Mouse (Mus musculus) neural tube, embryonic 12.5 days (tissue): ENCODE measurements around the gene Snx9. TPM values are rescaled to one million over a fixed set of nuclear protein-coding genes. Genes with fewer than 3 reads are reported as not detected.
A peak's percentile ranks its signal among the peaks of the same experiment; 100 is the strongest.

Experiments used
- ATAC-seq: fragments of 200-750 bp; cut with Nextera tagmentation; 2 replicates; pipeline ENCODE4 v1.8.0; 2017; ENCODE audit warnings: low read depth, mild to moderate bottlenecking, moderate TSS enrichment, moderate library complexity; ENCODE audit not compliant: low FRiP score
- H3K27ac ChIP-seq: fragments of 300-500 bp; sonication (generic); 2 replicates; pipeline ENCODE4 v1.5.1; 2016
- H3K27me3 ChIP-seq: fragments of 300-500 bp; sonication (generic); replicated peaks from 2 replicates; pipeline ENCODE4 v1.6.1; 2016; ENCODE audit warnings: mild to moderate bottlenecking
- H3K36me3 ChIP-seq: fragments of 300-500 bp; sonication (generic); 2 replicates; pipeline ENCODE4 v1.6.1; 2016; ENCODE audit warnings: mild to moderate bottlenecking
- H3K4me1 ChIP-seq: fragments of 300-500 bp; sonication (generic); 2 replicates; pipeline ENCODE4 v1.6.1; 2016
- H3K4me2 ChIP-seq: fragments of 300-500 bp; sonication (generic); replicated peaks from 2 replicates; pipeline ENCODE4 v1.6.1; 2016; ENCODE audit warnings: mild to moderate bottlenecking
- H3K4me3 ChIP-seq: fragments of 300-500 bp; sonication (generic); 2 replicates; pipeline ENCODE4 v1.5.1; 2016
- H3K9ac ChIP-seq: fragments of 300-500 bp; sonication (generic); 2 replicates; pipeline ENCODE4 v1.6.1; 2016; ENCODE audit warnings: mild to moderate bottlenecking
- H3K9me3 ChIP-seq: fragments of 300-500 bp; sonication (generic); 2 replicates; pipeline ENCODE4 v1.6.1; 2016; ENCODE audit warnings: mild to moderate bottlenecking
- WGBS: fragments of 180-500 bp; shearing (Covaris S2); methylation state at CpG from one replicate; pipeline ENCODE4 v1.1.7; 2016; 5-methylcytosine and 5-hydroxymethylcytosine counted together
- polyA plus RNA-seq: library from polyadenylated mRNA; unstranded; fragments of >200 nt; fragmentation: Nextera tagmentation; extraction: Ambion mirVana; gene quantifications from 2 replicates; pipeline ENCODE4 v1.2.1, GENCODE M21; 2016

Snx9 gene
- polyA plus RNA-seq, 1 experiment from 2014 or later = 16.9 TPM

DNA sequence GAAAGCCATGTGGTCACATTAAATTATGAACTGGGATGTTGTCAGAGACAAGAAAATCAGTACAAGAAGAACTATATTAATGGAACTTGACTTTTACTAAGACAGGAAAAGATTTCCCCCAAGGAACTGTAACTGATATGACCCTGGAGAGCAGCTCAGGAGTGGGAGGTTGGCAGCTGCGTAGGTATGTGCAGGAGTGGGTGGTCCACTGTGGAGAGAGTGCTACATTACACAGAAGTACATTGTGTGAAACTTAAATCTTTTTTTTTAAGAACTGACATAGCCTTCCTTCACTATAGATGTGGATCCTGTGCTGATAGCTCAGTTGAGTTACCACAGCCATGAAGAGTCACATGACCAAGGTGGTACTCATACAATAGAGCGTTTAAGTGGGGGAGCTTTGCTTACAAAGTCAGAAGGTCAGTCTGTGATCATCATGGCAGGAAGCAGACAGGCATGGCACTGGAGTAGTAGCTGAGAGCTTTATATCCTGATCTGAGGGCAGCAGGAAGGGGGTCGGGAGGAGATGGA, 6.3 kb upstream of the Snx9 start:
- H3K4me1 ChIP-seq = no peaks in the 10 kb centered on the region
- no peaks in the 10 kb centered on the region for H3K27me3 ChIP-seq
- no peak for ATAC-seq
- WGBS = 86% methylated on average over 3 of the region's 3 CpGs
- H3K36me3 ChIP-seq = no peaks in the 10 kb centered on the region
- H3K27ac ChIP-seq = no peak overlapping the region
- no peak overlapping the region for H3K9ac ChIP-seq
- no peak overlapping the region for H3K4me3 ChIP-seq
- H3K9me3 ChIP-seq = no peaks in the 10 kb centered on the region
- H3K4me2 ChIP-seq = no peak overlapping the region

GRCm38 (mm10) chr17:5839549-5840240, 1.4 kb upstream of the Snx9 start:
- Histone ChIP-seq H3K4me1 (peaks cover 3% of the 10 kb centered on the region; the same call in 1 of the 2 replicates), H3K4me3 (no peak overlapping the region), H3K27ac (no peak overlapping the region), H3K9me3 (no peaks in the 10 kb centered on the region), H3K27me3 (no peaks in the 10 kb centered on the region), H3K9ac (no peak overlapping the region), H3K4me2 (no peak overlapping the region), H3K36me3 (no peaks in the 10 kb centered on the region)
- ATAC-seq = no peak
- 91% methylated on average over 5 of the region's 5 CpGs for whole genome bisulfite sequencing

GRCm38 (mm10) chr17:5840550-5841127, 490 bp upstream of the Snx9 start:
- peak overlapping the region; percentile 83 for H3K4me3 ChIP-seq
- ATAC-seq = peak; percentile 76
- WGBS = 6% methylated on average over 32 of the region's 32 CpGs
- H3K27ac ChIP-seq = peak overlapping the region; percentile 89
- peaks cover 3% of the 10 kb centered on the region; the same call in 1 of the 2 replicates for H3K4me1 ChIP-seq
- H3K9ac ChIP-seq = peak overlapping the region; percentile 92
- no peaks in the 10 kb centered on the region for H3K36me3 ChIP-seq
- H3K4me2 ChIP-seq = peak overlapping the region; percentile 69
- H3K27me3 ChIP-seq = no peaks in the 10 kb centered on the region
- no peaks in the 10 kb centered on the region for H3K9me3 ChIP-seq

DNA sequence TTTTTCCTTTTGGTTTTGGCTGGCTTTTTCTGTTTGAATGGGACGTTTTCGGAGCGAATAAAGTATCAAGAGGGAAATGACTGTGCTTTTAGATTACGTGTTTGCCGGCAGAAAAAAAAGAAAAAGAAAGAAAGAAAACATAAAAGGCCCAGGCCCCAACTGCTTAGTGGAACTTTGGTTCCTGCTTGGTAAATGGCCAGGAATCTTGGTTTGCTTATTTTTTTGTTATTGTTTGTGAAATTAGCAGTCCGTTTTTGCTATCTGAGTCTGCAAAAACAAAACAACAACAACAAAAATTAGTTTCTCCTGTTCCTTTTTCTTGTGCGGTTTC, 779 bp downstream of the Snx9 start:
- no peak for ATAC-seq
- H3K9ac ChIP-seq = peak overlapping the region; percentile 92
- H3K4me1 ChIP-seq = peaks cover 8% of the 10 kb centered on the region
- H3K36me3 ChIP-seq = no peaks in the 10 kb centered on the region
- no peaks in the 10 kb centered on the region for H3K27me3 ChIP-seq
- WGBS = under 1% methylated on average over 7 of the region's 7 CpGs
- peak overlapping the region; percentile 89 for H3K27ac ChIP-seq
- H3K4me2 ChIP-seq = peak overlapping the region; percentile 69
- H3K4me3 ChIP-seq = peak overlapping the region; percentile 83
- no peaks in the 10 kb centered on the region for H3K9me3 ChIP-seq

- H3K9me3 ChIP-seq = no peaks in the 10 kb centered on the region
- H3K4me2 ChIP-seq = peak overlapping the region; percentile 17; the same call in 1 of the 2 replicates
- no peak overlapping the region for H3K9ac ChIP-seq
- ATAC-seq = no peak
- 78% methylated on average over 9 of the region's 9 CpGs for WGBS
- H3K27me3 ChIP-seq = no peaks in the 10 kb centered on the region
- peaks cover 8% of the 10 kb centered on the region for H3K4me1 ChIP-seq
- no peaks in the 10 kb centered on the region for H3K36me3 ChIP-seq
- no peak overlapping the region for H3K4me3 ChIP-seq
- H3K27ac ChIP-seq = no peak overlapping the region
Measured at GRCm38 (mm10) chr17:5842988-5843640, 2.0 kb downstream of the Snx9 start.

- 95% methylated on average over 7 of the region's 7 CpGs for WGBS
- H3K9me3 ChIP-seq = no peaks in the 10 kb centered on the region
- H3K4me1 ChIP-seq = peaks cover 9% of the 10 kb centered on the region
- H3K27ac ChIP-seq = no peak overlapping the region
- no peak overlapping the region for H3K4me2 ChIP-seq
- H3K36me3 ChIP-seq = no peaks in the 10 kb centered on the region
- ATAC-seq = no peak
- H3K27me3 ChIP-seq = no peaks in the 10 kb centered on the region
- H3K9ac ChIP-seq = no peak overlapping the region
- no peak overlapping the region for H3K4me3 ChIP-seq
Measured at GRCm38 (mm10) chr17:5843641-5843990, 2.5 kb downstream of the Snx9 start.

DNA sequence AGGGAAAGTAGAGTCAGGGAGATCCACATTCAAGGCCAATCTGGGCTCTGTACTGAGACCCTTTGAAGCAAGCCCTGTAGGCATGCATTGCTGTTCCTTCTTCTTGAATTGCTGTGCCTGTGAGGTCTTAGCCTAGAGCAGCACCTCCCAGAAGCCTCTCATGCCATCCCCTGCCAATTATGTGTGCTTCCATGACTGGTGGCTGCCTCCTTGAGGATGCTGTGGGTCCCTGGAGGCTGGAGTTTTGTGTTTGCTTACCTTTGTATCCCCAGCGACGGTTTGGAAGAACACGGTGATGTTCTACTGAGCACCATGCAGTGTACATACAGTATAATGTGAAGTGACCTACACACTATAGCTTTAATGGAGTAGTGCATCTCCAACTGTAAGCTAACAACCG, 4.2 kb downstream of the Snx9 start:
- WGBS = 86% methylated on average over 4 of the region's 4 CpGs
- no peak overlapping the region for H3K4me2 ChIP-seq
- H3K27me3 ChIP-seq = no peaks in the 10 kb centered on the region
- peaks cover 24% of the 10 kb centered on the region for H3K4me1 ChIP-seq
- H3K9ac ChIP-seq = no peak overlapping the region
- H3K27ac ChIP-seq = no peak overlapping the region
- ATAC-seq = no peak
- H3K9me3 ChIP-seq = no peaks in the 10 kb centered on the region
- H3K36me3 ChIP-seq = no peaks in the 10 kb centered on the region
- H3K4me3 ChIP-seq = no peak overlapping the region

- 48% methylated on average over 8 of the region's 8 CpGs for WGBS
- no peaks in the 10 kb centered on the region for H3K9me3 ChIP-seq
- peaks cover 24% of the 10 kb centered on the region for H3K4me1 ChIP-seq
- H3K4me2 ChIP-seq = no peak overlapping the region
- H3K36me3 ChIP-seq = no peaks in the 10 kb centered on the region
- no peak overlapping the region for H3K4me3 ChIP-seq
- no peak overlapping the region for H3K9ac ChIP-seq
- H3K27ac ChIP-seq = no peak overlapping the region
- ATAC-seq = no peak
- H3K27me3 ChIP-seq = no peaks in the 10 kb centered on the region
Measured at GRCm38 (mm10) chr17:5846101-5846500, 5.0 kb downstream of the Snx9 start.

DNA sequence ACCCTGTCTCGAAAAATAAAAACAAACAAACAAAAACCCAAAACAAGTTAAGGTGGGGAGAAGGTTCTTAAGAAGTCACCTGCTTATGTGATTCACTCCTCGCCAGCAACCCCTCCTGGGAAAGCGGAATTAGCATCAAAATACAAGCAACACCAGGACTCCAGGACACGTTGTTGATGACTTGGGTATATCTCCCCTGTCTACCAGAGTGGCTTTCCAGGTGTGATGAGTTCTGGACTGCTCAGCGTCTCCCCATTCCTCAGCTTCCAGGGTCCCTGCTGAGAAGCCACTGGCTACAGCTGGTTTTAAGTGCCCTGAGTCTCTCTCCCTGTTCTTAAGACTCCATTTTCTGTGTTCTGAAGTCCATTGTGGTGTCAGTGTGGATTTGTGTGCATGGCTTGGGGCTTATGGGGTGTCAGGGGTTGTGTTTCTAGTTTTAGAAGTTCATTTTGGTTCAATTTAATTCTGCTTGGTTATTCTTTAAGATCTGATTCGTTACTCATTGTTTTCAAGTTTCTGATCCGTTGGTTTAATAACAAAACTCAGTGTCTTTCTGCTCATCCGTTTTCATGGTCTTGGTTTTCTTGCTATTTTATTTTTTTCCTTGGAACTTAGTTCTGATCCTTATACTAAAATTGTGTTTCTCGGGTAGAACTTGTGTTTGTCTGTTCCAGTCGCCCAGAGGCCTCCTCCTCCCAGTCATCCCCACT, 7.7 kb downstream of the Snx9 start:
- no peaks in the 10 kb centered on the region for H3K36me3 ChIP-seq
- H3K9ac ChIP-seq = peak overlapping the region; percentile 47; the same call in 1 of the 2 replicates
- WGBS = 63% methylated on average over 10 of the region's 10 CpGs
- H3K4me2 ChIP-seq = peak overlapping the region; percentile 61
- peaks cover 21% of the 10 kb centered on the region for H3K4me1 ChIP-seq
- no peaks in the 10 kb centered on the region for H3K27me3 ChIP-seq
- no peak overlapping the region for H3K27ac ChIP-seq
- H3K9me3 ChIP-seq = no peaks in the 10 kb centered on the region
- H3K4me3 ChIP-seq = no peak overlapping the region
- ATAC-seq = no peak

DNA sequence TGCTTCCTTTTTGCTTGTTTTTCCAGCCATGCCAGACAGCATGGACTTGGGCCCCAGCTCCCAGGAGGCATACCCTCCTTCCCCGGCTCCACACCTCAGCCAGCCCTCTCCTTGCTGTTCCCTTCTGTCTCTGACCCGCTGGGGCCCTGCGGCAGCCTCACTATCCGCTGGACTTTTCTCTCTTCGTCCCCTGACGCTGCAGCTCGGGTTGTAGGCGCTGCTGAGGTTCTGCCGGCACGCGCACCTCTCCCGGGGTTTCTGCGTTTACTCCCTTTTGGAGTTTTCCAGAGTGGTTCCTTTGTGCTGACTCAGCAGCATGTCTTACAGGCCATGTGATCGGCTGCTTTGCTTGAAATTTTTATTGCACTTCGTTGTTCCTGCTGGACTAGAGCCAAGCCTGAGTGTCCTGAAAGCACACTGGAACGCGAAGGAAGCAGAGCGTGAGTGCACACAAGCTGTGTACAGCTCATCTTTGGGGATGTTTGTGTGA, 8.3 kb downstream of the Snx9 start:
- peak overlapping the region; percentile 24; the same call in 1 of the 2 replicates for H3K4me3 ChIP-seq
- peak; percentile 37; the same call in 1 of the 2 replicates for ATAC-seq

GRCm38 (mm10) chr17:5850031-5850430, 8.9 kb downstream of the Snx9 start:
- Histone ChIP-seq H3K4me1 (peaks cover 21% of the 10 kb centered on the region), H3K4me2 (no peak overlapping the region), H3K9ac (no peak overlapping the region), H3K36me3 (no peaks in the 10 kb centered on the region), H3K27ac (no peak overlapping the region), H3K27me3 (no peaks in the 10 kb centered on the region), H3K9me3 (no peaks in the 10 kb centered on the region), H3K4me3 (no peak overlapping the region)
- 94% methylated on average over 3 of the region's 3 CpGs for WGBS
- ATAC-seq = no peak

More for the DNA sequence above, 8.3 kb downstream of the Snx9 start:
- peaks cover 21% of the 10 kb centered on the region for H3K4me1 ChIP-seq
- H3K4me2 ChIP-seq = peak overlapping the region; percentile 61
- no peaks in the 10 kb centered on the region for H3K36me3 ChIP-seq
- 15% methylated on average over 18 of the region's 18 CpGs for WGBS
- no peaks in the 10 kb centered on the region for H3K27me3 ChIP-seq
- H3K9me3 ChIP-seq = no peaks in the 10 kb centered on the region
- H3K27ac ChIP-seq = no peak overlapping the region
- H3K9ac ChIP-seq = peak overlapping the region; percentile 47; the same call in 1 of the 2 replicates

DNA sequence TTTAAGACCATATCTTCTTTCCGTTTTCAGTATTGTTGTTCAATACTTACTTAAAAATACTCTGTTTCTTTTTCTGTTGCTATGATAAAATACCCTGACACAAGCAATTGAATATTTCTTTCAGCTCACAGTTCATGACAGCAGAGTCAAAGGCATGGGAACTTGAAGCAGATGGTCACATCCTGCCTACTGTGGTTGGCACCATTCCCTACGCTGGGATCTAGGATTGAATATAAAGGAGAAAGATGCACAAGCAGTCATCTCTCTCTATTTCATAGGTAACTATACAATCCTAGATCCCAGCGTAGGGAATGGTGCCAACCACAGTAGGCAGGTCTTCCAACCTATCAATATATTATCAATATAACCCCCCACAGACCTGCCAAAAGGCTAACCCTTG, 9.3 kb downstream of the Snx9 start:
- H3K4me3 ChIP-seq = no peak overlapping the region
- H3K9ac ChIP-seq = no peak overlapping the region
- no peaks in the 10 kb centered on the region for H3K27me3 ChIP-seq
- no peak overlapping the region for H3K27ac ChIP-seq
- H3K4me2 ChIP-seq = no peak overlapping the region
- no peaks in the 10 kb centered on the region for H3K36me3 ChIP-seq
- WGBS = 91% methylated on average over 3 of the region's 3 CpGs
- no peak for ATAC-seq
- peaks cover 21% of the 10 kb centered on the region for H3K4me1 ChIP-seq
- H3K9me3 ChIP-seq = no peaks in the 10 kb centered on the region
